Mouse (Mus musculus) bone marrow macrophage, adult 2 months (primary cell): ENCODE data around the gene Tmem217. TPM values are rescaled to one million over a fixed set of nuclear protein-coding genes. Genes with fewer than 3 reads are reported as not detected.
A peak's percentile ranks its signal among the peaks of the same experiment; 100 is the strongest.
"Not testable (repeated sequence)": the region's sequence is repeated elsewhere in the genome, so short reads cannot be mapped to it uniquely, and the experiment has no call there.

Source experiments
- H3K27ac ChIP-seq: 2 replicates; pipeline ENCODE4 v1.5.1; 2012; ENCODE audit warnings: low read depth, low read length; ENCODE audit not compliant: insufficient read depth
- H3K4me1 ChIP-seq: 2 replicates; pipeline ENCODE4 v1.6.1; 2012; ENCODE audit warnings: low read length; ENCODE audit not compliant: control insufficient read depth, insufficient read depth
- H3K4me3 ChIP-seq: 2 replicates; pipeline ENCODE4 v1.5.1; 2012; ENCODE audit warnings: mild to moderate bottlenecking, low read length, moderate library complexity; ENCODE audit not compliant: insufficient read depth
- CTCF ChIP-seq: IDR thresholded peaks from 2 replicates; pipeline ENCODE4 v1.5.1; 2012; ENCODE audit warnings: low read depth, mild to moderate bottlenecking, low read length, moderate library complexity
- POLR2A ChIP-seq: IDR thresholded peaks from 2 replicates; pipeline ENCODE4 v1.6.1; 2012; ENCODE audit warnings: mild to moderate bottlenecking, low read depth, low read length, borderline replicate concordance
- polyA plus RNA-seq: library from polyadenylated mRNA; stranded (reverse); fragments of >200 nt; gene quantifications from 2 replicates; pipeline ENCODE4 v1.2.4, GENCODE M21; 2012; ENCODE audit not compliant: missing spikeins, insufficient read depth, insufficient read length

The Tmem217 gene
- polyA plus RNA-seq, 1 experiment = not detected

DNA sequence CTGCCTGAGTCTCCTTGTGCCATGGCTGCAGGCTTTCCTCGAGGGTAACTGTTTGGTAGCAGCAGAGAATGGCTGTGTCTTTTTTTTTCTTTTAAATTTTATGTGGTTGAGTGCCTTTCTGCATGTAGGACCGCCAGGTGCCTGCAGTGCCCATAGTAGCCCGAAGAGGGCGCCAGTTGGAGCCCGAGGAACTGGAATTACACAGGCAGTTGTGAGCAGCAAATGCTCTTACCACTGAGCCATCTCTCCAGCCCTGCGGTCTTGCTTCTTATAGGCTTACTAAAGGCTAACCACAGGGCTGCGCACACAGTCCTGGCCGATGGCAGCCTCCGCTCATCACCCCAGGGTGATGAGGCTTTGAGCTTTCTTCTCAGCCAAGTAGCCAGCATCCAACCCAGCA, 20.9 kb downstream of the Tmem217 start:
- no peak overlapping the region for H3K27ac ChIP-seq

DNA sequence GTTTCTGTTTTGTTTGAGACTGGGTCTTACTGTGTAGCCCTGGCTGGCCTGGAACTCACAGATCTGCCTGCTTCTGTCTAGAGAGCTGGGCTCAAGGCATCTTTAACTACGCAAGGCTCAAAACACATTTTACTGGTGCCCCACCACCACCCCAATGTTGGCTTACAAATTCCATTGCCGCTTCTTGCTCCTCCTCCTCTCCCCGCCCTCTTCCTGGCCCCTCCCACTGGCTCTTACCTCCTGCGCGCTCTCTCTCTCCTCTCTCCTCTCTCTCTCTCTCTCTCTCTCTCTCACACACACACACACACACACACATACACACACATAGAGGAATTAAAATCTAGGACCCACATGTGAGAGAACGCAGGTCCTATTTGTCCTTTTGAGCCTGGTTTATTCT, 21.7 kb downstream of the Tmem217 start:
- no peak overlapping the region for H3K4me3 ChIP-seq
- no peak overlapping the region for H3K27ac ChIP-seq
- H3K4me1 ChIP-seq = peaks cover 9% of the 10 kb centered on the region
- TF ChIP-seq CTCF (no peak), POLR2A (no peak)

More for the DNA sequence above, 20.9 kb downstream of the Tmem217 start:
- no peak overlapping the region for H3K4me3 ChIP-seq
- TF ChIP-seq POLR2A = no peak
- peak; percentile 36; the same call in 1 of the 2 replicates for TF ChIP-seq CTCF
- peaks cover 9% of the 10 kb centered on the region for H3K4me1 ChIP-seq

DNA sequence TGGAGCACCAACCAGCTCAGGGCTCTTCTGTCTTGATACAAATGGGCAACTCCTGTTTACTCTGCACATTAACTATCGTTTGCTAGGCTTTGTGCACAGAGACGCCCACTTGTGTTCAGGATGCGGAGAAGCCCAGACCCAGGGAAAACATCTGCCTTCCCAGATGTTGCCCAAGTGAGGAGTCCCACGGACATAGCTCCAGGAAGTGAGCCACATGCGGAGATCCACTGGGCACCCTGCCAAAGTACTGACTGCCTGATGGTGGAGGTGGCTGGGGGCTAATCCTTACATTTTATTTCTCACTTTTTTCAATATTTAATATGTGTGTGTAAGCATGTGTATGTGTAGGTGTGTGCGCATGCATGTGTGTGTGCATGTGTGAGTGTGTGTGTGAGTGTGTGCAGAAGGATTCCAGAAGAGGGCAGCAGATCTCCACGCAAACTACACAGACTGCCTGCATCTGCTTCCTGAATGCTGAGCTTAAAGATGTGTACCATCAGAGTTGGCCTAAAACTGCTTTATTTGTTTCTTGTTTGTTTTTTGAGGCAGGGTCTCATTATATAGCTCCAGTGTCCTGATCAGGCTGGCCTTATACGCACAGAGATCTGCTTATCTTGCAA, 23.5 kb downstream of the Tmem217 start:
- Histone ChIP-seq H3K4me3 (no peak overlapping the region), H3K4me1 (peaks cover 9% of the 10 kb centered on the region), H3K27ac (no peak overlapping the region)
- TF ChIP-seq CTCF = peak; percentile 57; the same call in 1 of the 2 replicates
- TF ChIP-seq POLR2A = no peak

DNA sequence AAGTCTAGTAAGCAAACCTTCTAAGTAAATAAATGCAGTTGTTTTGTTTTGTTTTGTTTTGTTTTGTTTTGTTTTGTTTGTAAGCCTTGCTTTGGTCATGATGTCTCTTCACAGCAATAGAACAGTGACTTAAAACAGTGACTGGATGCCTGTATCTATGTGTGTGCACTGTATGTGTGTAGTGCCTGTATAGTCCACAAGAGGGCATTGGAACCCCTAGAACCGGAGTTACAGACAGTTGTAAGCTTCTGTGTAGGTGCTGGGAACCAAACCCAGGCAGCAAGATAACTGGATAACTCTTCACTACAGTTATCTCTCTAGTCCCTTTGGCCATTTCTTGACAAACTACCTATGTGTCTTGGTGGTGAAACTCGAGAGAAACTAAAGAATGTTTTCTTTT, 26.6 kb downstream of the Tmem217 start:
- H3K4me1 ChIP-seq = no peaks in the 10 kb centered on the region
- H3K27ac ChIP-seq = no peak overlapping the region
- TF ChIP-seq CTCF (no peak), POLR2A (no peak)

DNA sequence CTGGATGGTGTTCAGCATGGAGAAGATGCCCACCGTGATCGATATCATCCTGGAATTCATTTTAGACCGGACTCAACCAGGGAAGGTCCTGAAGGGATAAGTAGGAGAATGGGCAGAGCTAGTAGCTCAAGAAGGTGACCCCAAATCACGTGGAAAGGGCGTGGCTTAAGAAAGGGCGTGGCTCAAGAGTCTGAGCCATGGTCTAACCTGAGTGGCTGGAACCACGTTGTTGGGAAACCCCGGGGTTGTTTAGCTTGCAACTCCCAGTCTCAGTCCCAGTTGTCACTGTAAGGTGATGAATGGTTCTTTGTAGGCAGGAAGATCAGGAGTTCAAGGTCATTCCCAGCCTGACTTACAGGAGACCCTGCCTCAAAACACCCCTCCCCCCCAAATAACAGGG, 32.5 kb downstream of the Tmem217 start:
- no peak for TF ChIP-seq POLR2A
- TF ChIP-seq CTCF = no peak
- H3K27ac ChIP-seq = no peak overlapping the region
- no peaks in the 10 kb centered on the region for H3K4me1 ChIP-seq
- H3K4me3 ChIP-seq = no peak overlapping the region

More for the DNA sequence above, 26.6 kb downstream of the Tmem217 start:
- no peak overlapping the region for H3K4me3 ChIP-seq

DNA sequence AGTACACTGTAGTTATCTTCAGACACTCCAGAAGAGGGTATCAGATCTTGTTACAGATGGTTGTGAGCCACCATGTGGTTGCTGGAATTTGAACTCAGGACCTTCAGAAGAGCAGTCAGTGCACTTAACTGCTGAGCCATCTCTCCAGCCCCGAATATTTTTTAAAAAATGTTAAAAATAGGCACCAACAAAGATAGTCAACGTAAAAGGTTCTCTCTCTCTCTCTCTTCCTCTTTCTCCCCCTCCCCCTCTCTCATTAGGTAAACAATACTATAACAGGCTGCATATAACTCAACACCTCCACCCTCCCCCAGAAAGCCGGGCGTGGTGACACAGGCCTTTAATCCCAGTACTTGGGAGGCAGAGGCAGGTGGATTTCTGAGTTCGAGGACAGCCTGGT, 33.5 kb downstream of the Tmem217 start:
- not testable (repeated sequence) for H3K27ac ChIP-seq, H3K4me3 ChIP-seq, H3K4me1 ChIP-seq

DNA sequence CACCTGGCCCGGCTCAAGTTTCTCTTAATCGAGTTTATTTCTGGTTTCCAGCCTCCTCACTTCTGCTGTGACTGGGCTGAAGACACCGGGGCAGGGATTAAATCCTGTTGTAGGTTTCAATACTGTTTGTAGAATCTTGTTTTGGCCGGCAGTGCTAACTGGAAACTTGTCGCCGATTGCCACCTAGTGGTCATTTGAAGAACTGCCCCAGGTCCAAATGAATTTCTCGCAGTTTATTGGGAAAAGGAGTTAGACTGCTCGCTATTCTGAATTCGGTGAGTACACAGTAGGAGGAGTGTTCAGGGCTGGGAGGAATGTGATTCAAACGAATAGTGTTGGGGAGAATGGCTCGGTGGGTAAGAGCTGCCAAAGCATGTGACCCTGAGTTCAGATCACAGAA, 37.8 kb downstream of the Tmem217 start:
- H3K4me1 ChIP-seq = 0 out of 2 replicates have a peak, but pooled peaks cover 2% of the 10 kb centered on the region
- no peak overlapping the region for H3K27ac ChIP-seq
- TF ChIP-seq CTCF (peak; percentile 77), POLR2A (no peak)
- no peak overlapping the region for H3K4me3 ChIP-seq

DNA sequence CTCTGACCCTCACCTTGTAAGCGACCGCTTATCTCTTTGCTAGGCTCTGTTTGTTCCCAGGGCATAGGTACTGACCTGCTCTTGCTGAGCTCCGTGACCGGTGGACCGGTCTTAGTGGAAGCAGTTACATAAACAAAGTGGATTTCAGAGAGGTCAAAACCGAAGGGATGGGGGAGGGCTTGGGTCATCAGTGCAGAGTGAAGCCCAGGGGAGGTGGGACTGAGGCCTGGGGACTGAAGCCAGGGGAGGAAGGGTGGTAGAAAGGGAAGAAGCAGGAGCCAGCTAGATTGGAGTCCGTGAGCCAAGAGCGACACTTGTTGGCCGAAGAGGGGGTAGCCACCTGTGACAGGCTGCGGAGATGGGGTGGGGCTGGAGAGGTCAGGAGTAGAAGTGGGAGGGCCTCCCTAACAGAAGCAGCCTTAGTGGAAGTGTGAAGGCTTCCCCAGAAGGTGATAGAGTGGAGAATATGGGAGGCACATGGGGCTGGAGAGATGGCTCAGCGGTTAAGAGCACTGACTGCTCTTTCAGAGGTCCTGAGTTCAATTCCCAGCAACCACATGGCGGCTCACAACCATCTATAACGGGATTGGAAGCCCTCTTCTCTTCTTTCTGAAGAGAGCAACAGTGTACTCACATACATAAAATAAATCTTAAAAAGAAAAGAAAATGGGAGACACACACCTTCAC, 39.0 kb downstream of the Tmem217 start:
- H3K27ac ChIP-seq = no peak overlapping the region
- H3K4me3 ChIP-seq = no peak overlapping the region
- H3K4me1 ChIP-seq = 0 out of 2 replicates have a peak, but pooled peaks cover 2% of the 10 kb centered on the region
- TF ChIP-seq POLR2A (no peak), CTCF (peak; percentile 65; the same call in 1 of the 2 replicates)

DNA sequence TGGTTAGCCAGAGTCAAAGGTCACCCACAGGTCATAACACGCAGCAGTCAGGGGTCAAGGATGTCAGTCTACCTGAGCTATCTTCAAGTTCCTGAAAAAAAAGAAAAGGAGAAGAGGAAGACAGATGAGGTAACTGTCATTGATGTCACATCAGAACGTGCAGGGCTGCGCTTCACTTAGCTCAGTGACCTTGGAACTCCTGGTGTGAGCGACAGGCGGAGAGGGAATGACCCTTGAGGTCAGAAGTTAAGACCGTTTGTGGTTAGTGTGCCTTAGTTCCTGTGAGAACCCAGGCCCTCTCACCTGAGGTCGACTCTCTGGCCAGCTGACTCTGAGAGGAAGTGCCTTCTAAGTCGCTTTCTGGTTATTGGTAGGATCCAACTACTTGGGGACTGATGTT, 41.5 kb downstream of the Tmem217 start:
- Histone ChIP-seq H3K27ac (no peak overlapping the region), H3K4me3 (no peak overlapping the region), H3K4me1 (0 out of 2 replicates have a peak, but pooled peaks cover 2% of the 10 kb centered on the region)
- TF ChIP-seq POLR2A = no peak
- TF ChIP-seq CTCF = no peak

DNA sequence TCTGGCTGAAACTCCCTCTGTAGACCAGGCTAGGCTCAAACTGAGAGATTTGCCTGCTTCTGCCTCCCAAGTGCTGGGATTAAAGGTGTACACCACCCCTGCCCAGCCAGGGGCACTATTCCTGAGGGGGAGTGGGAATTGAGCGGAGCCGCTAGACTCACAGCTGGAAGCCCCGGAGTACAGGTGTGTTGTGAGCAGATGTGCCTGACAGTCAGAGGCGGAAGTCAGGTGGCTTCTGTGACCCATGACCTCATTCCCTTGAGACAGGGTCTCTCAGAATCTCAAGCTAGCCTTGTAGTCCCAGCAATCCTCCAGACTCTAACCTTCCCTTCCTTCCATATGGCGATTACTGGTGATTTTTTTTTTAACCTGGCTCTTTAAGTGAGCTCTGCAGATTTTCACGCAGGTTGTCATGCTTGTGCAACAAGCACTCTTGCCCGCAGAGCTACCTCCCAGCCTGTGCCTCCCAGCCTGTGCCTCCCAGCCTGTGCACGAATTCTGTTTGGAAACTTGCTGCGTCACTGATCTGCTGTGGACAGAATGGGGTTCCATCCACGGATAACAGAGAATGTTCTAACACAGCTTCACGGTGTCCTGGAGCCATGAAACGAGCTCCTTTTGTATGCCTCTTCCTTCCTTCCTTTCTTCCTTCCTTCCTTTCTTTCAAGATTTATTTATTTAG, 43.1 kb downstream of the Tmem217 start:
- TF ChIP-seq CTCF (no peak), POLR2A (no peak)
- 0 out of 2 replicates have a peak, but pooled peaks cover under 1% of the 10 kb centered on the region for H3K4me1 ChIP-seq
- no peak overlapping the region for H3K27ac ChIP-seq
- H3K4me3 ChIP-seq = no peak overlapping the region
